Mouse (Mus musculus) E14TG2a.4 (cell line): ENCODE results near the gene Rhbdl1.

Experiments used
- CTCF ChIP-seq: conservative IDR thresholded peaks from 2 replicates; pipeline ENCODE4 v1.5.1; 2014; ENCODE audit warnings: low read length
- NANOG ChIP-seq: IDR thresholded peaks from 2 replicates; pipeline ENCODE4 v1.6.1; 2014; ENCODE audit warnings: borderline replicate concordance, low read length, mixed read lengths
- POU5F1 ChIP-seq: IDR thresholded peaks from 2 replicates; pipeline ENCODE4 v1.6.1; 2014; ENCODE audit warnings: low read length, borderline replicate concordance

GRCm38 (mm10) chr17:25877741-25878610, 40.9 kb upstream of the Rhbdl1 start:
- no peak for TF ChIP-seq CTCF
- no peak for TF ChIP-seq POU5F1
- no peak for TF ChIP-seq NANOG
